In genomic region chr7:100029307-100029706, GRCm38 (mm10) we compare ENCODE assay signal across 8 mouse cellular contexts. TPM values are rescaled to one million over a fixed set of nuclear protein-coding genes. Genes with fewer than 3 reads are reported as not detected.
DNase-seq lines count a peak whose midpoint lies in the region; ATAC-seq and TF ChIP-seq lines count a peak whose summit lies in the region.

No protein-coding gene starts in this region.

- no peaks in the 10 kb centered on the region for H3K4me1 ChIP-seq in intestine, postnatal 0 days (replicated peaks; ENCODE audit: control insufficient read depth, insufficient read depth, low read length)
- H3K4me1 ChIP-seq in intestine, embryonic 16.5 days (ENCODE audit: control insufficient read depth, insufficient read depth, low read length), result no peaks in the 10 kb centered on the region
- peaks cover 10% of the 10 kb centered on the region; the same call in 1 of the 2 replicates for H3K4me1 ChIP-seq in heart, embryonic 10.5 days

- no peak overlapping the region for H3K9ac ChIP-seq in intestine, postnatal 0 days (ENCODE audit: low read depth, low read length)
- no peak overlapping the region for H3K9ac ChIP-seq in intestine, embryonic 16.5 days (ENCODE audit: low read depth, low read length)

- H3K36me3 ChIP-seq in intestine, postnatal 0 days (ENCODE audit: control insufficient read depth, insufficient read depth), result no peaks in the 10 kb centered on the region
- H3K36me3 ChIP-seq in intestine, embryonic 16.5 days (ENCODE audit: control insufficient read depth, insufficient read depth, low read length), result no peaks in the 10 kb centered on the region
- H3K36me3 ChIP-seq in heart, embryonic 10.5 days, result no peaks in the 10 kb centered on the region

- DNase-seq in CD4-positive helper T cell, adult 2 months (ENCODE audit: low read depth, low spot score), result peak; percentile 16
- peak; percentile 20 for DNase-seq in c-Kit-negative CD71-positive TER-119-positive erythroid progenitor cells, embryonic 14.5 days (ENCODE audit: low read depth, low spot score)
- DNase-seq in heart, embryonic 10.5 days (ENCODE audit: low spot score), result no peak
- no peak for DNase-seq in heart, adult 11 months
- no peak for DNase-seq in ovary, postnatal 36 days (ENCODE audit: low spot score)

- H3K27me3 ChIP-seq in intestine, postnatal 0 days (replicated peaks; ENCODE audit: control insufficient read depth, insufficient read depth, low read length), result no peaks in the 10 kb centered on the region
- no peaks in the 10 kb centered on the region for H3K27me3 ChIP-seq in intestine, embryonic 16.5 days (replicated peaks; ENCODE audit: control insufficient read depth, insufficient read depth, low read length)
- H3K27me3 ChIP-seq in heart, embryonic 10.5 days (ENCODE audit: insufficient read depth, poor library complexity, severe bottlenecking), result peaks cover 29% of the 10 kb centered on the region; the same call in 1 of the 2 replicates

- no peaks in the 10 kb centered on the region for H3K9me3 ChIP-seq in intestine, postnatal 0 days (ENCODE audit: control insufficient read depth)
- H3K9me3 ChIP-seq in intestine, embryonic 16.5 days (ENCODE audit: control insufficient read depth, low read length), result no peaks in the 10 kb centered on the region
- no peaks in the 10 kb centered on the region for H3K9me3 ChIP-seq in heart, embryonic 10.5 days

- H3K27ac ChIP-seq in intestine, postnatal 0 days (ENCODE audit: low read depth, low read length), result no peak overlapping the region
- no peak overlapping the region for H3K27ac ChIP-seq in intestine, embryonic 16.5 days (ENCODE audit: low read length)
- no peak overlapping the region for H3K27ac ChIP-seq in heart, embryonic 10.5 days

- no peak for ATAC-seq in intestine, postnatal 0 days
- ATAC-seq in intestine, embryonic 16.5 days, result no peak
- ATAC-seq in megakaryocyte, adult 5-6 weeks (ENCODE audit: poor library complexity, severe bottlenecking), result peak; percentile 73

- H3K4me2 ChIP-seq in intestine, postnatal 0 days (replicated peaks; ENCODE audit: low read depth), result no peak overlapping the region
- no peak overlapping the region for H3K4me2 ChIP-seq in intestine, embryonic 16.5 days (ENCODE audit: low read depth, low read length)

- TF ChIP-seq CTCF in intestine, postnatal 0 days (IDR thresholded peaks at IDR 0.05; ENCODE audit: low read depth), result peak; percentile 86

- WGBS in intestine, postnatal 0 days, result 49% methylated on average over 3 of the region's 3 CpGs
- WGBS in intestine, embryonic 16.5 days, result 45% methylated on average over 3 of the region's 3 CpGs
- 35% methylated on average over 3 of the region's 3 CpGs for WGBS in heart, embryonic 10.5 days

- H3K4me3 ChIP-seq in intestine, postnatal 0 days (ENCODE audit: low read depth, low read length), result no peak overlapping the region
- H3K4me3 ChIP-seq in intestine, embryonic 16.5 days (ENCODE audit: low read length), result no peak overlapping the region
- no peak overlapping the region for H3K4me3 ChIP-seq in heart, embryonic 10.5 days

RNA-seq across cellular contexts. Expression of gene Chrdl2, which starts 23.3 kb away (rescaled TPM):
- polyA plus RNA-seq in intestine, postnatal 0 days (2015; fragmentation: Nextera tagmentation; extraction: Ambion mirVana), result 1.0 and 1.2 TPM in 2 replicates
- 0.61 and 0.72 TPM in 2 replicates for polyA plus RNA-seq in intestine, embryonic 16.5 days (2015; fragmentation: Nextera tagmentation; extraction: Ambion mirVana)
- not detected in 2 replicates for total RNA-seq in megakaryocyte, adult 5-6 weeks (2015)
- total RNA-seq in megakaryocyte, adult 5-6 weeks (2017), result not detected in 2 replicates
- polyA plus RNA-seq in heart, embryonic 10.5 days (2016; fragmentation: Nextera tagmentation; extraction: Ambion mirVana), result 0.65 TPM in 1 of 2 replicates, not detected in the other

RNA-seq across cellular contexts. Expression of gene Rnf169, which starts 49.1 kb away (rescaled TPM):
- 1.9 and 2.1 TPM in 2 replicates for polyA plus RNA-seq in intestine, postnatal 0 days (2015; fragmentation: Nextera tagmentation; extraction: Ambion mirVana)
- 2.6 and 3.1 TPM in 2 replicates for polyA plus RNA-seq in intestine, embryonic 16.5 days (2015; fragmentation: Nextera tagmentation; extraction: Ambion mirVana)
- 13.2 and 13.7 TPM in 2 replicates for total RNA-seq in megakaryocyte, adult 5-6 weeks (2015)
- 19.5 and 22.0 TPM in 2 replicates for total RNA-seq in megakaryocyte, adult 5-6 weeks (2017)
- 3.1 and 4.3 TPM in 2 replicates for polyA plus RNA-seq in heart, embryonic 10.5 days (2016; fragmentation: Nextera tagmentation; extraction: Ambion mirVana)

Comparison
In these comparisons a context has a peak if more than half of its experiments do, and no peak if none do; other contexts are left out.
1. DNase-seq: peak in CD4-positive helper T cell, adult 2 months (single experiment) and c-Kit-negative CD71-positive TER-119-positive erythroid progenitor cells, embryonic 14.5 days (single experiment); none in heart, embryonic 10.5 days (single experiment), heart, adult 11 months (single experiment) and ovary, postnatal 36 days (single experiment).